Mouse (Mus musculus): ENCODE measurements at regions not wholly inside any gene's neighbourhood (a gene's known extent, or its start where the extent isn't known, plus 50 kb on each side); places are given as distances from the start of the nearest gene placed in this dataset.

- DNase-seq (ENCODE audit: low spot score), result no peak
These were observed 58.6 kb downstream of the Kcnrg start for GRCm38 (mm10) chr14:61665815-61666214.

GRCm38 (mm10) chr14:61673184-61673583 is 65.9 kb downstream of the Kcnrg start:
- no peak for DNase-seq (ENCODE audit: low spot score)

GRCm38 (mm10) chr14:61678107-61678506 is 70.8 kb downstream of the Kcnrg start:
- no peak for DNase-seq (ENCODE audit: low spot score)

GRCm38 (mm10) chr14:61680818-61681707 is 73.8 kb downstream of the Kcnrg start:
- DNase-seq (ENCODE audit: low spot score), result peak; percentile 71

- DNase-seq (ENCODE audit: low spot score), result peak; percentile 77
These were observed 74.7 kb downstream of the Kcnrg start for GRCm38 (mm10) chr14:61681708-61682701.

GRCm38 (mm10) chr14:61682721-61683355 is 75.6 kb downstream of the Kcnrg start:
- peak; percentile 49 for DNase-seq (ENCODE audit: low spot score)

- DNase-seq (ENCODE audit: low spot score), result peak; percentile 6
These were observed 76.1 kb downstream of the Kcnrg start for GRCm38 (mm10) chr14:61683356-61683740.

GRCm38 (mm10) chr14:61683791-61684411 is 76.6 kb downstream of the Kcnrg start:
- no peak for DNase-seq (ENCODE audit: low spot score)

- no peak for DNase-seq (ENCODE audit: low spot score)
These were observed 77.4 kb downstream of the Kcnrg start for GRCm38 (mm10) chr14:61684473-61685230.

GRCm38 (mm10) chr14:61685231-61685800 is 78.1 kb downstream of the Kcnrg start:
- DNase-seq (ENCODE audit: low spot score), result no peak

GRCm38 (mm10) chr14:61686101-61686691 is 78.9 kb downstream of the Kcnrg start:
- peak; percentile 12 for DNase-seq (ENCODE audit: low spot score)

- peak; percentile 38 for DNase-seq (ENCODE audit: low spot score)
These were observed 79.6 kb downstream of the Kcnrg start for GRCm38 (mm10) chr14:61686821-61687341.

GRCm38 (mm10) chr14:61687346-61688012 is 80.2 kb downstream of the Kcnrg start:
- DNase-seq (ENCODE audit: low spot score), result no peak

- no peak for DNase-seq (ENCODE audit: low spot score)
These were observed 80.8 kb downstream of the Kcnrg start for GRCm38 (mm10) chr14:61688013-61688520.

- DNase-seq (ENCODE audit: low spot score), result no peak
These were observed 81.4 kb downstream of the Kcnrg start for GRCm38 (mm10) chr14:61688666-61689065.

GRCm38 (mm10) chr14:61689281-61689680 is 82.0 kb downstream of the Kcnrg start:
- DNase-seq (ENCODE audit: low spot score), result peak; percentile 6

GRCm38 (mm10) chr14:61689776-61690175 is 82.5 kb downstream of the Kcnrg start:
- DNase-seq (ENCODE audit: low spot score), result no peak

- no peak for DNase-seq (ENCODE audit: low spot score)
These were observed 84.6 kb downstream of the Kcnrg start for GRCm38 (mm10) chr14:61691785-61692372.

GRCm38 (mm10) chr14:61694796-61695195 is 87.5 kb downstream of the Kcnrg start:
- DNase-seq (ENCODE audit: low spot score), result no peak

Measured in urinary bladder, postnatal 25 days (tissue).